Mouse (Mus musculus): ENCODE measurements around the gene Errfi1. TPM values are rescaled to one million over a fixed set of nuclear protein-coding genes. Genes with fewer than 3 reads are reported as not detected.

The Errfi1 gene
- total RNA-seq, 2 experiments from 2014 or later = 22.0 to 26.6 TPM

GRCm38 (mm10) chr4:150909451-150910156 is 55.9 kb downstream of the Errfi1 start:
- peak; percentile 99 to 100 for DNase-seq
- intact Hi-C loops (cut with DNase I) = no loop called here

DNA sequence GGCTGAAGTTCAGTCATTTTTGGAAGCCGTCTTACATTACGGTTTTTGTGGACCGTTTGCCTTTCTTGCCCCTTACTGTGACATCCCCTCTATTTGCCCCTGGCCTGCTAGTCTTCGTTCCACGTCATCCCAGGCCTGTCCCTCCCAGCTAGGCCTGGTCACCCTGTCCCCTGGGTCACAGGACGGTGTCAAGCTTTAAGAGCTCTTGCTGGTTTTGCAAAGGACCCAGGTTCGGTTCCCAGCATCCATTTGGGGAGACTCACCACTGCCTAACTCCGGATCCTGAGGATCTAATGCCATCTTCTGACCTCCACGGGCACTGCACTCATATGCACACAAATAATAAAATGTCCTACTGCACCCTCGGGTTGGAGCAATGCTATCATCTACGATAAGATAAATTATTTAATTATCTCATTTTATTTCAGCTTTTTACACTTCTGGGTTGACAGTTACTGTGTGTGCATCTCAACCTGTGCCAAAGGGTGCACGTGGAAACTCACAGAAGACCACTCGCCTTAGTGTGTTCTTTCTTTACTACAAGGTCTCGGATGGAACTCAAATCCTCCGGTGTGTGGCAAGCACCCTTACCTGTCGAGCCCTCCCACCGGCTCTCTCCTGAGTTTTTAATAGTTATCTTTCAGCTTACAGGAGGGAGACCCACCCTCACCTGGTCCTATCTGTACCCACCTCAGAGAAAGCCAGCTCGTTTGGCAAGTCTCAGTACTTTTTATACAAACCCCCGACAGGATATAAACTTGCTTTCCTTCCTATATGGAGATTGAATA is 56.6 kb downstream of the Errfi1 start:
- intact Hi-C loops (cut with DNase I) = no loop called here
- DNase-seq = no peak

DNA sequence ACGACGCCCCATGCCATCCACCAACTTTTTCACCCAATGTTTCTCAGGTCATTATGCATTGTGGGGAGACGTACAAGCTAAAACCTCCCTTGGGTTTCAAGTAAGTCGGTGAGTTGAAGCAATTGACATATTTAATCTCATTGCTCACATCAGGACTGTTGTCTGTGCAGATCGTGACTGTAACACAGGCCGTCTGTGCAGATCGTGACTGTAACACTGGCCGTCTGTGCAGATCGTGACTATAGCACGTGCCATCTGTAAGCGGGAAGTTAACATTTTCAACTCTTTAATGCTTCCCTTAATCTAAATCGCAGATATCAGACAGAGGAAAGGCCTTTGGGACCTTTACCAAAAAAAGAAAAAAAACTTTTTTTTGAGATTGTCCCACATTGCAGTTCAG is 60.0 kb downstream of the Errfi1 start:
- intact Hi-C loops (cut with DNase I) = no loop called here
- DNase-seq = no peak

- peak; percentile 98 for DNase-seq
- intact Hi-C loops (cut with DNase I) = no loop called here
Observed at GRCm38 (mm10) chr4:150914290-150914733, 60.6 kb downstream of the Errfi1 start, which contains the start of the genes Park7 and Tnfrsf9. Gene Park7, minus strand, starts transcription at chr4:150914437. Gene Tnfrsf9, plus strand, starts transcription at chr4:150914562.

GRCm38 (mm10) chr4:150915181-150915906 is 61.6 kb downstream of the Errfi1 start:
- DNase-seq = no peak
- intact Hi-C loops (cut with DNase I) = loop anchor here (5.0 kb wide), 1 partner anchor 47 kb away; no protein-coding TSS in a partner anchor

DNA sequence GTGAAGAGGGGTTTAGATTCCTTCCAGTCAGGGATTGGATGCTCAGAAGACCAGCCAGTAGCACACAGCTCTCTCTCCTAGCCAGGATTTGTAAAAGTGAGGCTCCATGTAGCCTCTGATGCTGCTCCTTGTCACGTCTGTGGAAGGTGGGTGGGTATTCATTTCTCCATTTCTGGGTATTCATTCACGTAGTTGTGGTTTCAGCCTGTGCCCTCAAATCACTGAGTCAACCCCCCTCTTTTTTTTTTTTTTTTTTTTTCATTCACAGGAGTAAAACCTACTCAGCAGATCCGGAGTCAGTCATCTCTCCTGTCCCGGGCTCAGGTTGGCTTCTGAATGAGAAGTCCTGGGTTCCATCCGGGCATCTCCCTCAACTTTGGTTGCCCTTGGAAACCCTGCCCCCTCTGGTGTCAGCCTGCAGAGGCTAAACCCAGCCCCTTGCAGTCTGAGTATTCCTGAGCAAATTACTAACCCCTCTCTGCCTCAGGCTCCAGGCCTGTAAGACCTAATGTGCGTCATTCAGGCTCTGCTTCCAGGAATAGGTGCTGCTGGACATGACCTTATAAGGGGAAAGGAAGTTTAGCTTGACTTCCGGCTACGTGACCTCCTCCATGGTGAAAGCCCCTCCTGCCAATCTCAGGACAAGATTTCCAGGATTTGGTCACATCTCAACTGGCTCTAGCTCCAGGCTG is 63.8 kb downstream of the Errfi1 start:
- no peak for DNase-seq
- intact Hi-C loops (cut with DNase I) = loop anchor here (5.0 kb wide), 1 partner anchor 45 kb away; no protein-coding TSS in a partner anchor

Other genes with a start within 250 kb of the Errfi1 start
- gene Slc45a1, start 201.7 kb upstream of the Errfi1 start, total RNA-seq (2021) = not detected
- 100 to 1,000 TPM; 203 to 204 TPM for gene Park7, start 60.5 kb downstream of the Errfi1 start, total RNA-seq (2021)
- gene Tnfrsf9, start 60.6 kb downstream of the Errfi1 start, total RNA-seq (2021) = under 1 TPM in 1 of 2 experiments, not detected in 1; 0.12 TPM
- gene Uts2, start 143.2 kb downstream of the Errfi1 start, total RNA-seq (2021) = not detected
- gene Per3, start 190.7 kb downstream of the Errfi1 start, total RNA-seq (2021) = 10 to 100 TPM; 16.2 TPM
- 10 to 100 TPM; 79.9 to 84.5 TPM for gene Vamp3, start 204.0 kb downstream of the Errfi1 start, total RNA-seq (2021)
- gene Gm13090, start 235.7 kb downstream of the Errfi1 start, total RNA-seq (2021) = not detected